Mouse (Mus musculus) urinary bladder, postnatal 4 days (tissue): ENCODE data around the gene Zmat5.

Experiments used
- DNase-seq, 2 experiments: peaks; one replicate each; pipeline ENCODE4 v3.0.0; 2021 to 2022; ENCODE audit warnings: low spot score in 2 of 2

The Zmat5 gene

GRCm38 (mm10) chr11:4704072-4704964 lies at the start of gene Zmat5, which contains the start of gene Uqcr10:
Gene Zmat5 (plus strand): TSS chr11:4704678.
Gene Uqcr10 (minus strand): TSS chr11:4704342.
- DNase-seq, result peak; percentile 85 to 90

GRCm38 (mm10) chr11:4659818-4660217 lies 44.7 kb upstream of the Zmat5 start:
- DNase-seq, result no peak

GRCm38 (mm10) chr11:4660309-4661025 lies 44.0 kb upstream of the Zmat5 start:
- DNase-seq, result no peak

GRCm38 (mm10) chr11:4661324-4661723 lies 43.2 kb upstream of the Zmat5 start:
- DNase-seq, result no peak

- no peak for DNase-seq
These were observed 42.5 kb upstream of the Zmat5 start for GRCm38 (mm10) chr11:4661871-4662495.

- no peak for DNase-seq
These were observed 42.0 kb upstream of the Zmat5 start for GRCm38 (mm10) chr11:4662496-4662878.

GRCm38 (mm10) chr11:4671736-4672135 lies 32.7 kb upstream of the Zmat5 start:
- DNase-seq, result no peak

GRCm38 (mm10) chr11:4674593-4674992 lies 29.9 kb upstream of the Zmat5 start:
- DNase-seq, result no peak

- no peak for DNase-seq
These were observed 29.3 kb upstream of the Zmat5 start for GRCm38 (mm10) chr11:4675126-4675562.

GRCm38 (mm10) chr11:4675693-4676092 lies 28.8 kb upstream of the Zmat5 start:
- DNase-seq, result no peak

- no peak for DNase-seq
These were observed 27.1 kb upstream of the Zmat5 start for GRCm38 (mm10) chr11:4677250-4677872.

- DNase-seq, result no peak
These were observed 25.6 kb upstream of the Zmat5 start for GRCm38 (mm10) chr11:4678700-4679440.

- DNase-seq, result no peak
These were observed 25.0 kb upstream of the Zmat5 start for GRCm38 (mm10) chr11:4679441-4679832.

- no peak for DNase-seq
These were observed 24.4 kb upstream of the Zmat5 start for GRCm38 (mm10) chr11:4680126-4680525.

- DNase-seq, result no peak
These were observed 21.0 kb upstream of the Zmat5 start for GRCm38 (mm10) chr11:4683516-4683915.

GRCm38 (mm10) chr11:4684186-4684585 lies 20.3 kb upstream of the Zmat5 start:
- no peak for DNase-seq

GRCm38 (mm10) chr11:4685071-4685470 lies 19.4 kb upstream of the Zmat5 start:
- no peak for DNase-seq

GRCm38 (mm10) chr11:4685510-4685909 lies 19.0 kb upstream of the Zmat5 start:
- no peak for DNase-seq

- DNase-seq, result no peak
These were observed 17.5 kb upstream of the Zmat5 start for GRCm38 (mm10) chr11:4687027-4687426.

- DNase-seq, result no peak
These were observed 16.6 kb upstream of the Zmat5 start for GRCm38 (mm10) chr11:4687874-4688273.
